Mouse (Mus musculus) megakaryocyte, adult 5-6 weeks (primary cell): ENCODE data around the gene Plcd1. TPM values are rescaled to one million over a fixed set of nuclear protein-coding genes. Genes with fewer than 3 reads are reported as not detected.

ENCODE experiments used
- ATAC-seq: 2 replicates; pipeline ENCODE4 v1.8.0; 2016; ENCODE audit warnings: mild to moderate bottlenecking, inconsistent platforms; ENCODE audit not compliant: poor library complexity, severe bottlenecking
- total RNA-seq, 2 experiments: library from RNA; stranded (forward) in 1 of 2; stranded (reverse) in 1 of 2; fragments of 153-499, 151-499 nt in 1 of 2; fragments of 221-1000, 200-1000 nt in 1 of 2; gene quantifications; 2 replicates each; pipeline versions ENCODE4 v1.2.3 to v1.2.4; 2015 to 2017

Gene Plcd1
- total RNA-seq, 2 experiments from 2014 or later: 0.26 to 0.87 TPM

DNA sequence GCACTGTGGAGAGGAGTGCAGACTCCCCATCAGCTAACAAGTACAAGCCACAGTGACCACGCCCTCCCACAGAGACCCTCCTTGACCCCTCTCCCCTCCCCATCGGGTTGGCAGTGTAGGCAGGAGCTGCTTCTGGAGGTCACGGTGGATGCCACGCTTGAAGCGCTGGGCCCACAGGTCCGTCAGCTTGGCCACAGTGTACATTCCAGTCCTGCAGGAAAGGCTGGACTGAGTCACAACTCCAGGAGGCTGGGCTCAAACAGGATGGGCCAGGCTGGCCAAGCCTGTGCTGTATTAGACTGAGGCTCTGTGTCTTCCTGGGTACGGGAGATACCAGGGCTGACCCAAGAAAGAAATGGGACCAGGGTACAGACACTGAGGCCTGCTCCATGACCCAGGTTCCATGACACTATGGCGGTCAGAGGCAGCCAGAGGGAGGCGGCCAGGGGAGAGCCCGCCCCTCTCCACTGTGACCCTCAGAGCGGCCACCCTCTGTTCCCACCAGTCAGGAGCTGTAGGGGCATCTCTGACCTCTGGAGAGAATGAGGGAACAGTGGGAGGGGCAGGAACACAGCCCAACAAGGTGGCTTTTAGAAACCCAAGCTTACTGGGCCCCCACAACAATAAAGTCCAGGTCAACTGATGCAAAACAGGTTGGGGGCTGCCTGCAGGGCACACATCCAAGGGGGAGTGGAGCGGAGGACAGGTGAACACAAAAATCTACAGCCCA, 1.6 kb downstream of the Plcd1 start:
- ATAC-seq: no peak

DNA sequence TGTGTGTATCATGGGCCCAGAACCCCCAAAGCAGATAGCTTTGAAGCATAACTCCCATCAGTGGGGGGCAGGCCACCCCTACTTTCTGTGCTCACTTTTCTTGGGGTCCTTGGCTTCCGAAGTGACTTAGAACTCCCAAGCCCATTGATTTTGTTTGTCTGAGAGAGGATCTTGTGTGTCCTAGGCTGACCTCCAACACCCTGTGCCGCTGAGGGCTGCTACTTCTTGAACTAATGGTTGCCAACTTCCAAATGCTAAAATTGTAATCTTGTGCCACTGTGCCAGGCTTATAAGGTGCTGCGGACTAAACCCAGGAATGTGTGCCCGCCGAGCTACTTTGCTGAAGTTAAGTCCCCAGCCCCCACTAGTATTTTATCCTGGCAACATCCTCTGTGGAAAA, 2.8 kb downstream of the Plcd1 start:
- no peak for ATAC-seq

DNA sequence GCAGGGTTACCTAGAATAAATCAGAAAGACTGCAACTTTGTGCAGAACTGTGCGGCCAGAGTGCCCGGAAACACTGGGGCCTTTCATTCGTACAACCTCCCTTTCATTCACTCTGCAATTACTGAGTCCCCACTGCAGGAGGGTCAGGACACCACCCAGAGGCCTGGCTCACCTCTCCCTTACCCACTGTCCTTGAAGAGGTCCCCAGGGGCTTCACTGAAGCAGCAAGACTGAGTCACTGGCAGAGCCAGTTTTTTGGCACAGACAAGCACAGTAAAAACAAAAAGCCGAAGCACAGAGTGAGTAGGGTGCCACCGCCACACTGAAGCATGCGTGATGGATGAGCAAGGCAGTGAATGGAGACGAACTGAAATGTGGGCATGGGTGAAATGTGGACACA, 3.9 kb downstream of the Plcd1 start:
- ATAC-seq: no peak

DNA sequence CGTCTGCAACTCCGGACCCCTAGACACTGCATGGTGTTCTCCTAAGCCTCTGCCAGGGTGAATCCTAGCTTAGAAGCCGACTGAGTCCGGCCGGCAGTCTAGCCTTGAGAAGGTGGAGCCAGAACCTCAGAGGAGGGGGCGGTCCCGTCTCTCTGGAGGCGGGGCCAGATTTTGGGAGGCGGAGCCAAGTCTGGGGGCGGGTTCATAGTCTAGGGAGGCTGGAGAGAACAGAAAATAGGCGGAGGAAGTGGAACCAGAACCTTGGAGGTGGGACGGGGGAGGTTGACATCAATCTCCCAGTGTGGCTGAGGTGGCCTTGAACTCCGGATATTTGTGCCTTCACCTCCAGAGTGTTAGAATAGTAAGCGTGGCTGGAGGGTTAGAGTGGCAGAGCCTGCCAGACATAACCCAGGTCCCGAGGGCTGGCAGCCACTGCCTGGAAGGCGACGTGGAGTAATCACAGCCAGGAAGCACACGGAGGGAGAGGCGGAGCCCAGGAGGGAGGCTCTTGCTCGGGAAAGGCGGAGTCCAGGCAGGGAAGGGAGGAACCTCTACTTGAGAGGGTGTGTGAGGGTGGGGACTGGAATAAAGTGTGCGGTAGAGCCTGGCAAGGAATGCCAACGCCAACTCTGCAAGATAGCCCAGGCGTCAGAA, 5.0 kb downstream of the Plcd1 start:
- ATAC-seq: peak; percentile 86

DNA sequence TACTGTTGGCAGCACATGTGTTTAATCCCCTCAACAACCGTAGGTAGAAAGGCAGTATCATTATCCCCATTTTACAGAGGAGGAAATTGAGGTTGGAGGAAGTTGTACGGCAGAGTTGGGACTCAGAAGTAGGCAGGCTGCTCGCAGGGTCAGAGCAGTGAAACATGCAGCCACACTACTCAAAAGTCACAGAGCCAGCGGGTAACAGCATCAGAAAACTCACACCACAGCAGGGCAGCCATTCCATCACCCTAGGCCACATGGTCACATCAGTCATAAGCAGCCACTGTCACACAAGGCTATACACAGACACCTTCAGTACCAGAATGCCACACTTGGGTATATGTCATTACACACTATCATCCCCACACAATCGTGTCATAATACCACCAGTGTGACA, 6.0 kb downstream of the Plcd1 start:
- no peak for ATAC-seq

DNA sequence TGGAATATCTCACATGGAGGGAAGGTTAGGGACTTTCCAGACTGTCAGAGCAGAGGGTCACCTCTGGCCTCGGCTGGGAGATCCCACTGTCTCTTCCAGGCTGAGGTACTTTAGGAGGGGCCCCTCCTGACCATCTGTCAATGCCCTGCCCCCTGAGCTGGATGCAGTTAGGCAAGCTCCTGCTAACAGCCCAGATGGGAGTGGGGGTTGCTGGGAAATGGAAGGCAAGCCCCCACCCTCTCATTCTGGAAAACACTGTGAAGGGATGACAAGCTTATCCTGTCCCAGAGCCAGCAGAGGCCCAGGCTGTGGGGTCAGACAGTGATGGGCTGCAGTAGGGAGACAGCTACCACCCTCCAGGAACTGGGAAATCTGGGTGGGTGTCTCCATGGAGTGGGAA, 6.9 kb downstream of the Plcd1 start:
- ATAC-seq: no peak

DNA sequence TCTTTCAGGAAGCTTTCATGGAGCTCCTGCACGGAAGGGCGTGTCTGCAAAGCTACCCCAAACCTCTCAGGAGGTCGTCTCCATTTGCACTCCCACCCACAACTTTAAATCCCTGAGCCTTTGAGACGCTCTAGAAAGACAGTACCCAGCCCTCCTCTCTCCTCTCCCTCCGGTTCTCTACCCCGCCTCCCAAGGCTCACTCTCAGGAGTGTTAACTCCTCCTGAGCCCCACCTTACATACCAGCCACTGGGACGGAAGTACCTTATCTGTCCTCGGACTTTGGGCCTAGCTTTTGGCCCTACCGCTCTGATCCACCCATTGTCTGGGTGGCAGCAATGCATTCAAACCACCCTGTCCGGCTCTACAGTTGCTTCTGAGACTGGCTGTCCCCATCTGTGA, 9.3 kb downstream of the Plcd1 start:
- no peak for ATAC-seq

DNA sequence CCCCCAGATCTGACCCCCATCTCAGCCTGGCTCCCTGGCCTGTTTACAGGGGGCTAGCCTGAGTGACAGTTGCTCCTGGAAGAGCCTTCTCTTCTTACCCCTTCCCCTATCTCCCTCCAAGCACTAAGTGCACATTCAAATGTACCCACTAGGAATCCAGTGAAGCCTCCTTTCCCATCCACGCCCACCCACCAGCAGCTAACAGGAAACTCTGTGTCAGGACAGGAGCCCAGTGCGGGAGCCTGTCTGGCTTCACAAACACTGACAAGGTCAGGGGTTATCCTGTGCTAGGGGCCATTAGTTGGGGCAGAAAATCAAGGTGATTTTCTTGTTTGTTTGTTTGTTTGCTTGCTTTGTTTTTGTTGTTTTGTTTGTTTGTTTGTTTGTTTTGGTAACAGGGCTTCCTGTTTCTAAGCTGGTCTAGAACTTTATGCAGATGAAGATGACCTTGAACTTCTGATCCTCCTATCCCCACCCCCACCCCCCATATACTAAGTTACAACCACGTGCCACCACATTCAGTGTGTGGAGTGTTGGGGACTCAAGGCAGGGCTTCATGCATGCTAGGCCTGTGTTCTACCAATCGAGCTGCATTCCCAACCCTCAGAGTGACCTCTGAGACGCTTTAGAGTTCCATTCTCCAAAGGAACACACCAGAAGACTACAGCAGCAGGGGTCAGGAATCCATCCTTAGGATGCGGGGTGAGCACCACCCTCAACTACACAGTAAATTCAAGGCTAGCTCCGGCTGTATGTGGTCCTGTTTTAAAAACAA, 10.5 kb downstream of the Plcd1 start:
- ATAC-seq: no peak

DNA sequence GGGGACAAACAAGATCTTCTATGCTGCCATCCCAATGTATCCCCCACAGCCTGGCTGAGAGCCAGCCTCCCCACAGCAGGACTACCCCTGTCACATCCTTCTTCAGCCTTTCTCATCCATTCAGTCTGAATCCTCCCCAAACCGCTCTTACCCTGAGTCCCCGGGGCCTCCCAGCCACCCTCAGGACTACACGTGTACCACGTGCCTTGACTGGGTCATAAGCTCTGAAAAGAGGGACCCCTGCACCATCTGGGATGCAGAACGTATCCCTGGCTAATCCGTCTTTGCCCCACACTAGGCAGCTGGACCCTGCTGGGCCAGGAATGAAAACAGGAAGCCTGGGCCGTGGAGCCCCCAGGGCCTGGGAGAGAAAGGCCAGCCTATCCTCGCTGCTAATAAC, 11.3 kb downstream of the Plcd1 start:
- ATAC-seq: no peak

DNA sequence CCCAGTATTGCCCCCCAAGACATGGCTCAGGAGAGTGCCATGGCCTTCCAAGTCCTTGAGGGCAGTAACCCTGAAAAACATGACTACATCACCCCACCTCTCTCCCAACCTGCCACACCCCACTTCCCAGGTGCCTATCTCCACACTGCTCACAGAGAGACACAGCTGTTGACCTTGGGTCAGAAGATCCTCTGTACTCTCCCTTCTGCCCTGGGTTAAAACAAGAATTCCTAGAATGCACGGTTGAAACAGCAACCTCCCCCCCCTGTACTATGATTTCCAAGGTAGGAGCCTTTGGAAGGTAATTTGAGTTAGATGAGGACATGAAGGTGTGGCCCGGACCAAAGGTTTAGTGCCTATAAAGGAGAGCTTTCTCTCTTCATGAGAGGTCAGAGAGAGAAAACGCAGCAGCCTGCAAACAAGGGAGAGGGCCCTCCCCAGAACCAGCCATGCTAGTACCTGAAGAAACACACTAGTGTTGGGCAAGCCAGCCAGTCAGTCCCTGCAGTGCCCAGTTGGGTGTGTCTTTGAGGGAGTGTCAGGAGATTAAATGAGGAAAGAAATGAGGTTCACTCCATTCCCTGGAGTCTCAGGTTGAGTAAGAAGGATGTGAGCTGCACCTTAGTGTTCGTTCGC, 13.1 kb downstream of the Plcd1 start:
- ATAC-seq: no peak

DNA sequence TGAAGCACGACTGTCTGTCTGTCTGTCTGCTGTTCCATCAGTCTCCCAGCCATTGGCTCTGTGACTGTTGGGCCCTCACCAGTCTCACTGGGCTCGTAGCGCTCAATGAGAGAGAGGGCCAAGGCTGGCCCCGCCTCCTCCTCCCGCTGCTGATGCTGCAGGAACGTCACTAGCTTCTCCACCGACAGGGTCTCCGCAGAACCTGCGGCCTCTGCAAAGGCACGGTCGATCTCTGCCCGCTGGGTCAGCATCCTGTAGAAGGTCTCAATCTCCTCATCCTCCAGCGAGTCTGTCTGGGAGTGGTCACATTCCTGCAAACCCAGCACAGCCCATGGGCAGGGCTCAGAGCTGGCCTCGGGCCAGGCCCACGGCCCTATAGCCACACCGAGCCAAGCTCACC, 17.6 kb downstream of the Plcd1 start:
- peak; percentile 25; the same call in 1 of the 2 replicates for ATAC-seq

DNA sequence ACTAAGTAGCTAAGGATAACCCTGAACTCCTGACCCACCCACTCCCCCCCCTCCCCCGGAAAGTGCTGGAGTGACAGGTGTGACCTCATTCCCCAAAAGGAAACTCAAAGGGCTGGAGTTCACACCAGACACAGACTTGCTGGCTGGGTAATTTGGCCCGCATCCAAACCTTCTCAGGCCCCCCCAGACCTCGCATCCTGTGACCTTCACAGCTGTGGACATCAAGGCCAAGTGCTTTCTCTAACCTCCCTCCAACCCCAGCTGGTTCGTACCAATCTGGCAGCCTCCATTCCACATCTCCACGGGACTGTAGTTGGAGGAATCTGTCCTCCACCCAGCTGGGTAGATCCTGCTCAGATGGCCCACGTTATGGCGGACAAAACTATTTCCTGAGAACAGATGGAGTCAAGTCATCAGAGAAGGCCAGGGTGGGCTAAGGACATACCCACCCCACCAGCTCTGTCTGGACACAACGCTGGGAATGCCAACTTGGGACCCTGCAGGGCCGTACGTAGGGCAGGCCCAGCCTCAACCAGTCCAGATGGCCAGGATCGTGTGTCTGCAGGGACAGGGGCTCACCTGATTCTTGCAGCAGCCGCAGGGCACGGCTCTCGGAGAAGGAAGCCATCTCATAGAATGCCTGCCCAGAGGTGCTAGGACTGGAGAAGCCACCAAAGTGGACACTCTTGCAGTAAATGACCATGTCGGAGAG, 20.0 kb downstream of the Plcd1 start:
- no peak for ATAC-seq

DNA sequence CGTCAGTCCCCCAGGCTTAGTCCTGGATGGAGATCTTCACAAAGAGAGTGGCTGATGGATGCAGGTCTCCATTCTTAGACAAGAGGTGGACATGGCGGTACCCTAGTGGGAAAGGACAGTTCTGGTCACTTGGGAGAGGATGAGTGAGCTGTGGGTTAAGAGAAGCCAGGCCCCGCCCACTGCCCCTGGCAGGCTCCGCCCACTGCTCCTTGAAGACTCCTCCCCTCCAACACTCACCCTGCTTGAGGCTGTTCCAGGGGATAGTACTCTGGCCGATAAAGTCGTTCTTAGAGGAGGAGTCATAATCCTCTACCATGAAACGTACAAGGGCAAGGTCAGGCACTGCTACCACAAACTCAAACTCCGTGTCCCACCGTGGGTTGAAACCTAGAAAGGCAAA, 21.5 kb downstream of the Plcd1 start:
- no peak for ATAC-seq

DNA sequence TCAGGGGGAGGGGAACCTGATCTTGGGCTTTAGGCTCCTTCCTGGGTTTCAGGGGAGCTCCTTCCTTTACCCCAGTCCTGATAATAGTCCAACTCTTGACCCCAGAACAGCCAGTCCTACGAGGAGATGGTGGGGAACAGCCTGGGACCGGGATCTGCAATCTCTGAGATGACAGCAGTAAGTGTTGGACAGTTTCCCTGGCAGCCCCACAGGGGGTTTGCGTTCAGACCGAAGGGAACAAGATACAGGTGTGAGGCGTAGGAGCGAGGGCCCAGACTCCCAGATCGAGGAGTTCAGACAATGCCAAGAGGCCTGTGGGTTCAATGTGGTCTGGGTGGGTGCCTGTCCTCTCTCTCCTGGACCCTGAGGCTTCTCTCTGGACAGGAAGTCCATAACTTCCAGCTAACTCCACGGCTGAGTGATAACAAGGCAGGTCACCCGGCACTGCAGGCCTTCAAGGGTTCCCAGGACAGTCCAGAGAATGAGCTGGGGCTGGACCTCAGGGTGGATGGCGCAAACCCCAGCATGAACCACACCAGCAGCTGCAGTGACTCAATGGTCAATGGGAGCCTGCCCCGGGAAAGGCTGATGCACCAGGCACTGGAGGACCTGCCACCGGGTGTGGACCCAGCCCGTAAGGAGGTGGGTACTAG, 23.0 kb downstream of the Plcd1 start:
- no peak for ATAC-seq

DNA sequence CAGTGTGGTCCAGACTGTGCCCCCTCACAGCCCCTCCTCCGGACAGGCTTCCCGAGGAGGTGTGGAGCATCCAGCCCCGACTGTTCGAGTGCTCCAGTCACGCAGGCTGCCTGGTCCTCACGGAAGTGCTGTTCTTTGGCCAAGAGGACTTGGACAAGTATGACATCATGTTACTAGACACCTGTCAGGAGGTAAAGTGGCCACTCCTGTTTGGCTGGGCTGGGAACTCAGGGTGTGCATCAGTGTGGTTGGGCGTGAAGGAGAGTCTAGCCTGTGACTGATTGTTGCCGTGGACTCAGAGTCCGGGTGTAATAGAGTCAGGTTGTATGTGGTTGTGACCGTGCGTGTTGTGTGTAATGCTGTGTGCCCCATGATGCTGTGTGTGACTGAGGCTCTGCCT, 25.0 kb downstream of the Plcd1 start:
- ATAC-seq: no peak

DNA sequence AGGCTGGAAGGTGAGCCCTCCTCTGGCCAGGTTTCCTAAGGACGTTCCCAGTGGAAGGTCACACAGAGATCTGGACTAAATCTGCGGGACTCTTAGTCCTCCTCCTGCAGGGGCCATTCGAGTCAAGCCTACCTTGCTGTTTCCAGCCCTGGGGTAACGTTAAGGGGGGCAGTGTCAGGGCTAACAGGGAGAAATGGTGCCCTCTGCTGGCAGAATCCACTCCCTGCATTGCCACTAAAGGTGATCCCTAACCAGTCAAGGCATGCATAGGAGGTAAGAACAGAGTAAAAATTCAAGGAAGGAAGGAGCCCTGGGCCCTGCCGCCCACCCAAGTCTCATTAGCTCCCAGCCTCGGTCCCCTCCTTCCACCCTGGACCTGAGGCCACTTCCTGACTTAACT, 25.7 kb downstream of the Plcd1 start:
- peak; percentile 58 for ATAC-seq

DNA sequence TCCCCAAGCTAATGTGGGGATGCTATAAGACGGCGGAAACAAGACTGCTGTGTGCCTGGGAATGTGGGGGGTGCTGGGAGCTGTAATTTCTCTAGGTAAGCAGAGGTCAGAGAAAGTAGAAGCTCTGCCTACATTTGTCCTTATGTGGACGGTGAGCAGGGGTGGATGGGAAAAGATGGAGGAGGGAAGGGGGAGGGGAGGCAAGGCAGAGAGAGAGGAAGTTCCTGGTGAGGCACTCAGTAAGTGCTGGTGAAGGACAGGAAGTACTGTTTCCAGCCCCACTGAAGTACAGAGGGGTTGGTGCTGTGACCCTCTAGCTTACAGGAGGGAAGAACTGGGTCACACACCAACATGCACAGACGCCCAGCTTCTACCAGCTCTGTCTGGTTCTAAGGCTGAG, 29.0 kb downstream of the Plcd1 start:
- peak; percentile 70 for ATAC-seq

DNA sequence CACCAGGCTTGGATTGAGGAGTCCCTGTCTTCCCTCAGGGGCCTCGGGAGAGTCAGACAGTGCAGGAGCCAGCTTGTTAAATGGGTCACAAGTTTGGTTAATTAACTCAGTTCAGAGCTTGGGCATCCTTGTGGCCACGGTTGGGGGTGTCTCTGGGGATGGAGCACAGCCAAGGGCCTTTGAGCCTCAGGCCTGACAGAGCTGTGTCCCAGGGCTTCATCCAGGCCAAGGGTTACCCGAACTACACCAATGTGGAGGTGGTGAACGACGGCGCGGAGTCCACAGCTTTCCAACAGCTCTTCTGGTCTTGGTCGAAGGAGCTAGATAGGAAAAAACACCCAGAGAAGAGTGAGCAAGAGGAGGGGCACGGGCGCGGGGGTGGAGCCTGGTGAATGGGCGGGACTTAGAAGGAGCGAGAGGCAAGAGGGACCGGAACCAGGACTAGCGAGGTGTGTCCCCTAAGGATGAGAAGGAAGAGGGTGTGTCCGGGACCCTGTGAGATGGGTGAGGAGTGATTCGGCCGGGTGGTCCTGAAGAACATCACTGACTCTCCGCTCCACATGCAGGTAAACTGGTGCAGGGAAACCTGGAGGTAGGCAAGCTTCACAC, 30.2 kb downstream of the Plcd1 start:
- ATAC-seq: peak; percentile 61

DNA sequence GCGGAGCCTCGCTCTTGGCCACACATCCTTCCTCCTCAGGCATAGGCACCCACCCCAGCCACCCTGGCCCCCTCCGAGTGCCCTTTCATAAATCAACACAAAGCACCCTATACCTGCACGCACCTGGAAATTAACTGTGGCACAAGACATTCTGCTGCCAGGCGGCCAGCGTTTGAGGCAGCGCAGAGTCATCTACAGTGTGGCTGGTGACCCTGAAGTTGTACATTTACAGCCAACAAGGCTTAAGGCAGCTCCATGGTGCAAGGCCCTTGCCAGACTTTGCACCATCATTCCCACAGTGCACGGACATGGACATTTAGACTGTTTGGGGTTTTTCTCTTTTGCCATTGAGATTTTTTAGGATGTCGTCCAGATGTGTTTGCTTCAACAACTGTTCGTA, 32.6 kb downstream of the Plcd1 start:
- ATAC-seq: no peak

DNA sequence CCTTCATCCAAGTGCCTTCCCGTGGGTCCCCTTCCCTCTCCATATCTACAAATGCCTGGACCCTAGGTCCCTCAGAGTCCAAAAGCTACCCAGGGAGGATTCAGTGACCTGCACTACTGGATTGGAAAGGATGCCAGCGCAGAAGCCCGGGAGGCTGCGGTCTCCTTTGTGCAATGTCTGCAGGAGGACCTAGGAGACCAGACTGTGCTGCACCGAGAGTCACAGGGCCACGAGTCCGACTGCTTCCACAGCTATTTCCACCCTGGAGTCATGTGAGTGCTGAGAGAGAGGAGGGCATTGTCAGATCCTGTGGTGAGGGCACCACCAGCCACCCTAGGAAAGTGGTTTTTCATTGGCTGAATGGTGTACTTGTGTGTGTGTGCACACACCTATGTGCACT, 35.1 kb downstream of the Plcd1 start:
- no peak for ATAC-seq
